Mouse (Mus musculus) limb, embryonic 15.5 days (tissue): ENCODE results near the gene Magi2. TPM values are rescaled to one million over a fixed set of nuclear protein-coding genes. Genes with fewer than 3 reads are reported as not detected.

Source experiments
- ATAC-seq: fragments of 200-750 bp; cut with Nextera tagmentation; 2 replicates; pipeline ENCODE4 v1.8.0; 2017; ENCODE audit warnings: low read depth, moderate TSS enrichment; ENCODE audit not compliant: insufficient number of reproducible peaks, low FRiP score, low TSS enrichment
- H3K27ac ChIP-seq: fragments of 300-500 bp; sonication (generic); 2 replicates; pipeline ENCODE4 v1.5.1; 2015; ENCODE audit warnings: moderate library complexity, mild to moderate bottlenecking, inconsistent platforms
- H3K27me3 ChIP-seq: fragments of 300-500 bp; sonication (generic); 2 replicates; pipeline ENCODE4 v1.6.1; 2015; ENCODE audit warnings: inconsistent platforms
- H3K36me3 ChIP-seq: fragments of 300-500 bp; sonication (generic); 2 replicates; pipeline ENCODE4 v1.6.1; 2015; ENCODE audit warnings: inconsistent platforms
- H3K4me1 ChIP-seq: fragments of 300-500 bp; sonication (generic); 2 replicates; pipeline ENCODE4 v1.6.1; 2015; ENCODE audit warnings: inconsistent platforms
- H3K4me2 ChIP-seq: fragments of 300-500 bp; sonication (generic); 2 replicates; pipeline ENCODE4 v1.6.1; 2015; ENCODE audit warnings: mild to moderate bottlenecking, inconsistent platforms
- H3K4me3 ChIP-seq: fragments of 300-500 bp; sonication (generic); 2 replicates; pipeline ENCODE4 v1.5.1; 2015; ENCODE audit warnings: mild to moderate bottlenecking, inconsistent platforms
- H3K9ac ChIP-seq: fragments of 300-500 bp; sonication (generic); 2 replicates; pipeline ENCODE4 v1.6.1; 2015; ENCODE audit warnings: inconsistent platforms
- H3K9me3 ChIP-seq: fragments of 300-500 bp; sonication (generic); 2 replicates; pipeline ENCODE4 v1.6.1; 2016; ENCODE audit warnings: inconsistent platforms
- WGBS: fragments of 180-500 bp; shearing (Covaris S2); methylation state at CpG from one replicate; pipeline ENCODE4 v1.1.7; 2015; 5-methylcytosine and 5-hydroxymethylcytosine counted together
- polyA plus RNA-seq: library from polyadenylated mRNA; unstranded; fragments of >200 nt; fragmentation: Nextera tagmentation; extraction: Ambion mirVana; gene quantifications from 2 replicates; pipeline ENCODE4 v1.2.1, GENCODE M21; 2015

Magi2 gene
- polyA plus RNA-seq, 1 experiment from 2014 or later, result 5.3 TPM

GRCm38 (mm10) chr5:20285080-20285840 lies 1058.4 kb downstream of the Magi2 start:
- H3K4me1 ChIP-seq, result no peaks in the 10 kb centered on the region
- no peak overlapping the region for H3K4me2 ChIP-seq
- H3K36me3 ChIP-seq, result no peaks in the 10 kb centered on the region
- H3K27ac ChIP-seq, result no peak overlapping the region
- no peak for ATAC-seq
- no peaks in the 10 kb centered on the region for H3K27me3 ChIP-seq
- H3K4me3 ChIP-seq, result no peak overlapping the region
- 55% methylated on average over 8 of the region's 8 CpGs for WGBS
- H3K9ac ChIP-seq, result no peak overlapping the region
- no peaks in the 10 kb centered on the region for H3K9me3 ChIP-seq

GRCm38 (mm10) chr5:20294521-20294920 lies 1067.7 kb downstream of the Magi2 start:
- Histone ChIP-seq H3K36me3 (no peaks in the 10 kb centered on the region), H3K4me1 (no peaks in the 10 kb centered on the region), H3K9me3 (no peaks in the 10 kb centered on the region), H3K27me3 (no peaks in the 10 kb centered on the region), H3K4me3 (no peak overlapping the region), H3K9ac (no peak overlapping the region), H3K4me2 (no peak overlapping the region), H3K27ac (no peak overlapping the region)
- 45% methylated on average over 11 of the region's 11 CpGs for WGBS
- ATAC-seq, result no peak

- no peaks in the 10 kb centered on the region for H3K9me3 ChIP-seq
- 65% methylated on average over 6 of the region's 6 CpGs for WGBS
- no peak overlapping the region for H3K4me2 ChIP-seq
- H3K27ac ChIP-seq, result no peak overlapping the region
- no peaks in the 10 kb centered on the region for H3K27me3 ChIP-seq
- ATAC-seq, result no peak
- H3K36me3 ChIP-seq, result no peaks in the 10 kb centered on the region
- H3K4me3 ChIP-seq, result no peak overlapping the region
- H3K9ac ChIP-seq, result no peak overlapping the region
- no peaks in the 10 kb centered on the region for H3K4me1 ChIP-seq
These were observed 1073.0 kb downstream of the Magi2 start for GRCm38 (mm10) chr5:20299816-20300215.

GRCm38 (mm10) chr5:20303056-20303965 lies 1076.5 kb downstream of the Magi2 start:
- ATAC-seq, result no peak
- no peaks in the 10 kb centered on the region for H3K27me3 ChIP-seq
- H3K9ac ChIP-seq, result no peak overlapping the region
- H3K4me1 ChIP-seq, result no peaks in the 10 kb centered on the region
- no peak overlapping the region for H3K27ac ChIP-seq
- H3K9me3 ChIP-seq, result no peaks in the 10 kb centered on the region
- 89% methylated on average over 8 of the region's 8 CpGs for WGBS
- H3K4me3 ChIP-seq, result no peak overlapping the region
- H3K4me2 ChIP-seq, result no peak overlapping the region
- no peaks in the 10 kb centered on the region for H3K36me3 ChIP-seq

- H3K27ac ChIP-seq, result no peak overlapping the region
- no peaks in the 10 kb centered on the region for H3K9me3 ChIP-seq
- no peaks in the 10 kb centered on the region for H3K36me3 ChIP-seq
- no peaks in the 10 kb centered on the region for H3K27me3 ChIP-seq
- WGBS, result 72% methylated on average over 2 of the region's 2 CpGs
- no peaks in the 10 kb centered on the region for H3K4me1 ChIP-seq
- no peak overlapping the region for H3K9ac ChIP-seq
- no peak overlapping the region for H3K4me2 ChIP-seq
- ATAC-seq, result no peak
- no peak overlapping the region for H3K4me3 ChIP-seq
These were observed 1094.1 kb downstream of the Magi2 start for GRCm38 (mm10) chr5:20320970-20321369.

GRCm38 (mm10) chr5:20325290-20325689 lies 1098.5 kb downstream of the Magi2 start:
- no peak overlapping the region for H3K27ac ChIP-seq
- no peak for ATAC-seq
- 51% methylated on average over 2 of the region's 2 CpGs for WGBS

GRCm38 (mm10) chr5:20328901-20329300 lies 1102.1 kb downstream of the Magi2 start:
- no peaks in the 10 kb centered on the region for H3K36me3 ChIP-seq
- H3K9ac ChIP-seq, result no peak overlapping the region
- H3K4me3 ChIP-seq, result no peak overlapping the region
- H3K4me2 ChIP-seq, result no peak overlapping the region
- H3K27ac ChIP-seq, result no peak overlapping the region
- no peaks in the 10 kb centered on the region for H3K4me1 ChIP-seq
- no peaks in the 10 kb centered on the region for H3K9me3 ChIP-seq
- no peaks in the 10 kb centered on the region for H3K27me3 ChIP-seq
- 49% methylated on average over 1 of the region's 1 CpGs for WGBS
- ATAC-seq, result no peak

More at GRCm38 (mm10) chr5:20325290-20325689, 1098.5 kb downstream of the Magi2 start:
- Histone ChIP-seq H3K4me3 (no peak overlapping the region), H3K9ac (no peak overlapping the region), H3K36me3 (no peaks in the 10 kb centered on the region), H3K27me3 (no peaks in the 10 kb centered on the region), H3K4me1 (no peaks in the 10 kb centered on the region), H3K9me3 (no peaks in the 10 kb centered on the region), H3K4me2 (no peak overlapping the region)

- no peaks in the 10 kb centered on the region for H3K9me3 ChIP-seq
- H3K27ac ChIP-seq, result no peak overlapping the region
- H3K4me3 ChIP-seq, result no peak overlapping the region
- H3K4me1 ChIP-seq, result no peaks in the 10 kb centered on the region
- no peak overlapping the region for H3K4me2 ChIP-seq
- H3K9ac ChIP-seq, result no peak overlapping the region
- 76% methylated on average over 3 of the region's 3 CpGs for WGBS
- H3K36me3 ChIP-seq, result no peaks in the 10 kb centered on the region
- no peaks in the 10 kb centered on the region for H3K27me3 ChIP-seq
- ATAC-seq, result no peak
These were observed 1103.2 kb downstream of the Magi2 start for GRCm38 (mm10) chr5:20330025-20330424.

- WGBS, result 79% methylated on average over 4 of the region's 4 CpGs
- Histone ChIP-seq H3K4me2 (no peak overlapping the region), H3K9me3 (no peaks in the 10 kb centered on the region), H3K27ac (no peak overlapping the region), H3K27me3 (no peaks in the 10 kb centered on the region), H3K36me3 (no peaks in the 10 kb centered on the region), H3K9ac (no peak overlapping the region), H3K4me1 (no peaks in the 10 kb centered on the region), H3K4me3 (no peak overlapping the region)
- ATAC-seq, result no peak
These were observed 1105.7 kb downstream of the Magi2 start for GRCm38 (mm10) chr5:20332574-20332973.

- no peaks in the 10 kb centered on the region for H3K36me3 ChIP-seq
- H3K9me3 ChIP-seq, result no peaks in the 10 kb centered on the region
- no peak for ATAC-seq
- no peak overlapping the region for H3K4me3 ChIP-seq
- no peaks in the 10 kb centered on the region for H3K4me1 ChIP-seq
- H3K27ac ChIP-seq, result no peak overlapping the region
- no peaks in the 10 kb centered on the region for H3K27me3 ChIP-seq
- no peak overlapping the region for H3K4me2 ChIP-seq
- no peak overlapping the region for H3K9ac ChIP-seq
These were observed 1107.7 kb downstream of the Magi2 start for GRCm38 (mm10) chr5:20334549-20334948.

GRCm38 (mm10) chr5:20352941-20353340 lies 1126.1 kb downstream of the Magi2 start:
- Histone ChIP-seq H3K4me1 (no peaks in the 10 kb centered on the region), H3K4me2 (no peak overlapping the region), H3K9me3 (no peaks in the 10 kb centered on the region), H3K9ac (no peak overlapping the region), H3K36me3 (no peaks in the 10 kb centered on the region), H3K4me3 (no peak overlapping the region), H3K27ac (no peak overlapping the region), H3K27me3 (no peaks in the 10 kb centered on the region)
- no peak for ATAC-seq
- 87% methylated on average over 8 of the region's 8 CpGs for WGBS

GRCm38 (mm10) chr5:20358437-20358836 lies 1131.6 kb downstream of the Magi2 start:
- Histone ChIP-seq H3K36me3 (no peaks in the 10 kb centered on the region), H3K9ac (no peak overlapping the region), H3K27me3 (no peaks in the 10 kb centered on the region), H3K4me2 (no peak overlapping the region), H3K9me3 (no peaks in the 10 kb centered on the region), H3K4me1 (no peaks in the 10 kb centered on the region), H3K27ac (no peak overlapping the region), H3K4me3 (no peak overlapping the region)
- no peak for ATAC-seq
- WGBS, result 58% methylated on average over 5 of the region's 5 CpGs
